ENCODE assay signal across 7 mouse cellular contexts in the genomic region with DNA sequence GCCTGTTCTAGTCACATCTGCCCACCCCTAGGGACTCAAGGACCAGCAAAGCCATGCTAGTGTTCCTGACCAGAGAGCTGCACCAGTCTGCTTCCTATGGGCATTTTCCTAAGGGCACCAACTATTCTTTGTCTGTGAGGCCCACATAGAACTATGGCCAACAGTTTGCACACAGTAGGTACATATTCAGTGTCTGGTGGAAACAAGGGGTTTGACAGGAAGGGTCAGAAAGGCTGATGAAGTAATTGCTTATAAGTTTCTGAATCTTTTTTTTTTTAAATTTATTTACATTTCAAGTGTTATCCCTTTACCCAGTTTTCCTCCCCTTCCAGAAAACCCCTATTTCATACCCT.
DNase-seq lines count a peak whose midpoint lies in the region; ATAC-seq and TF ChIP-seq lines count a peak whose summit lies in the region.

No protein-coding gene starts in this region.

- TF ChIP-seq POLR2A in olfactory bulb, adult 2 months (IDR thresholded peaks at IDR 0.05; ENCODE audit: insufficient read depth, low read depth, low read length): no peak

- H3K36me3 ChIP-seq in lung, embryonic 14.5 days (ENCODE audit: insufficient read depth): no peaks in the 10 kb centered on the region
- H3K36me3 ChIP-seq in forebrain, embryonic 11.5 days (ENCODE audit: control insufficient read depth, insufficient read depth, low read length): no peaks in the 10 kb centered on the region
- no peaks in the 10 kb centered on the region for H3K36me3 ChIP-seq in limb, embryonic 11.5 days (ENCODE audit: control insufficient read depth, insufficient read depth, low read length)

- no peaks in the 10 kb centered on the region for H3K4me1 ChIP-seq in lung, embryonic 14.5 days (ENCODE audit: insufficient read depth)
- peaks cover 5% of the 10 kb centered on the region; the same call in 1 of the 2 replicates for H3K4me1 ChIP-seq in forebrain, embryonic 11.5 days (replicated peaks; ENCODE audit: control insufficient read depth, insufficient read depth, low read length)
- peaks cover 9% of the 10 kb centered on the region; the same call in 1 of the 2 replicates for H3K4me1 ChIP-seq in limb, embryonic 11.5 days (ENCODE audit: control insufficient read depth, insufficient read depth, low read length)
- H3K4me1 ChIP-seq in olfactory bulb, adult 2 months (ENCODE audit: control insufficient read depth, insufficient read depth, low read length): peaks cover 5% of the 10 kb centered on the region

- no peak for TF ChIP-seq CTCF in lung, embryonic 14.5 days (IDR thresholded peaks at IDR 0.05; ENCODE audit: low read depth)
- TF ChIP-seq CTCF in olfactory bulb, adult 2 months (IDR thresholded peaks at IDR 0.05; ENCODE audit: insufficient read depth, low read depth, low read length): 0 out of 2 replicates have a peak, but pooled peaks have one; percentile 2

- H3K4me2 ChIP-seq in lung, embryonic 14.5 days: peak overlapping the region; percentile 60; the same call in 1 of the 2 replicates
- peak overlapping the region; percentile 26; the same call in 1 of the 2 replicates for H3K4me2 ChIP-seq in forebrain, embryonic 11.5 days (ENCODE audit: low read depth, low read length, severe bottlenecking)
- peak overlapping the region; percentile 37; the same call in 1 of the 2 replicates for H3K4me2 ChIP-seq in limb, embryonic 11.5 days (ENCODE audit: low read depth, severe bottlenecking)

- DNase-seq in lung, embryonic 14.5 days: no peak
- no peak for DNase-seq in lung, postnatal 25 days (ENCODE audit: low spot score)
- DNase-seq in forebrain, embryonic 11.5 days (ENCODE audit: low spot score): no peak
- no peak for DNase-seq in limb, embryonic 11.5 days (ENCODE audit: low spot score)
- DNase-seq in urinary bladder, adult 18-20 months (ENCODE audit: low spot score in 2 of 2): no peak
- DNase-seq in spleen, adult 18-20 months: no peak

- H3K27ac ChIP-seq in lung, embryonic 14.5 days (ENCODE audit: low read depth): peak overlapping the region; percentile 19
- no peak overlapping the region for H3K27ac ChIP-seq in forebrain, embryonic 11.5 days (ENCODE audit: low read depth, low read length)
- H3K27ac ChIP-seq in limb, embryonic 11.5 days (replicated peaks; ENCODE audit: low read depth, low read length): peak overlapping the region; percentile 51; the same call in 1 of the 2 replicates
- peak overlapping the region; percentile 80 for H3K27ac ChIP-seq in olfactory bulb, adult 2 months (ENCODE audit: insufficient read depth, low read depth, low read length)

- no peak for ATAC-seq in lung, embryonic 14.5 days (ENCODE audit: insufficient read depth)
- ATAC-seq in forebrain, embryonic 11.5 days (replicated peaks; ENCODE audit: low FRiP score): no peak
- no peak for ATAC-seq in limb, embryonic 11.5 days (ENCODE audit: insufficient number of reproducible peaks, low FRiP score, low TSS enrichment, low read depth)

- H3K4me3 ChIP-seq in lung, embryonic 14.5 days (ENCODE audit: low read depth, low read length): no peak overlapping the region
- H3K4me3 ChIP-seq in forebrain, embryonic 11.5 days (ENCODE audit: low read depth, low read length): no peak overlapping the region
- no peak overlapping the region for H3K4me3 ChIP-seq in limb, embryonic 11.5 days (ENCODE audit: low read depth, low read length)
- 0 out of 2 replicates have a peak overlapping the region, but pooled peaks have one; percentile 13 for H3K4me3 ChIP-seq in olfactory bulb, adult 2 months (ENCODE audit: insufficient read depth, low read depth, low read length)

- no peaks in the 10 kb centered on the region for H3K9me3 ChIP-seq in lung, embryonic 14.5 days (ENCODE audit: low read depth, low read length)
- H3K9me3 ChIP-seq in forebrain, embryonic 11.5 days (ENCODE audit: control insufficient read depth, low read length): no peaks in the 10 kb centered on the region
- H3K9me3 ChIP-seq in limb, embryonic 11.5 days (ENCODE audit: control insufficient read depth, low read length): no peaks in the 10 kb centered on the region

- H3K27me3 ChIP-seq in lung, embryonic 14.5 days (ENCODE audit: insufficient read depth, low read length): no peaks in the 10 kb centered on the region
- H3K27me3 ChIP-seq in forebrain, embryonic 11.5 days (ENCODE audit: control insufficient read depth, insufficient read depth, low read length): no peaks in the 10 kb centered on the region
- H3K27me3 ChIP-seq in limb, embryonic 11.5 days (ENCODE audit: control insufficient read depth, insufficient read depth, low read length): no peaks in the 10 kb centered on the region

- H3K9ac ChIP-seq in lung, embryonic 14.5 days: peak overlapping the region; percentile 52; the same call in 1 of the 2 replicates
- peak overlapping the region; percentile 44; the same call in 1 of the 2 replicates for H3K9ac ChIP-seq in forebrain, embryonic 11.5 days (ENCODE audit: low read length)
- H3K9ac ChIP-seq in limb, embryonic 11.5 days (ENCODE audit: low read length): peak overlapping the region; percentile 14; the same call in 1 of the 2 replicates
